Comparison of ENCODE assay signal across 35 mouse cellular contexts in genomic region chr2:109487591-109487990, GRCm38 (mm10).
"Had no signal": no experiment of that assay in that cellular context is flagged by ENCODE, and none has a peak within 500 bp of the region (broad histone marks: within the 10 kb centered on the region; RNA-seq: fewer than 3 reads in every experiment).

No protein-coding gene starts in this region.

- DNase-seq: heart, postnatal 10 days; heart, postnatal 14 days; heart, postnatal 36 days; heart, postnatal 4 days; kidney, adult 11 months; kidney, adult 18-20 months; kidney, adult 2 months; kidney, adult 8-10 months; kidney, adult 9 months; kidney, postnatal 10 days; kidney, postnatal 14 days; kidney, postnatal 25 days; kidney, postnatal 36 days; kidney, postnatal 4 days; layer of hippocampus, adult 9-11 months; layer of hippocampus, postnatal 36 days had no signal

- H3K36me3 ChIP-seq: heart, embryonic 10.5 days; heart, embryonic 12.5 days; heart, embryonic 13.5 days; heart, embryonic 15.5 days; hindbrain, embryonic 10.5 days; hindbrain, embryonic 12.5 days; hindbrain, embryonic 13.5 days; hindbrain, embryonic 15.5 days; intestine, embryonic 15.5 days; kidney, embryonic 15.5 days had no signal

- ATAC-seq: hindbrain, embryonic 16.5 days; hindbrain, postnatal 0 days; inflammation-experienced regulatory T-cells, adult 6 months; intestine, embryonic 15.5 days; intestine, embryonic 16.5 days; intestine, postnatal 0 days had no signal

- H3K27ac ChIP-seq: heart, embryonic 10.5 days; heart, embryonic 13.5 days; heart, embryonic 15.5 days; hindbrain, embryonic 10.5 days; hindbrain, embryonic 12.5 days; hindbrain, embryonic 13.5 days; hindbrain, embryonic 14.5 days; hindbrain, embryonic 15.5 days; hindbrain, postnatal 0 days; intestine, embryonic 15.5 days; kidney, embryonic 15.5 days; kidney, postnatal 0 days; layer of hippocampus, adult 2 months had no signal

- H3K27me3 ChIP-seq: heart, embryonic 12.5 days; heart, embryonic 13.5 days; heart, embryonic 15.5 days; hindbrain, embryonic 12.5 days; hindbrain, embryonic 13.5 days; hindbrain, embryonic 15.5 days; intestine, embryonic 15.5 days; kidney, embryonic 15.5 days had no signal

- H3K4me2 ChIP-seq: heart, embryonic 11.5 days; heart, embryonic 12.5 days; heart, embryonic 13.5 days; heart, embryonic 15.5 days; hindbrain, embryonic 12.5 days; hindbrain, embryonic 13.5 days; hindbrain, embryonic 14.5 days; hindbrain, embryonic 15.5 days; intestine, embryonic 15.5 days; kidney, embryonic 15.5 days had no signal

- H3K9me3 ChIP-seq: heart, embryonic 10.5 days; heart, embryonic 12.5 days; heart, embryonic 13.5 days; heart, embryonic 15.5 days; hindbrain, embryonic 10.5 days; hindbrain, embryonic 12.5 days; hindbrain, embryonic 13.5 days; hindbrain, embryonic 15.5 days; intestine, embryonic 15.5 days; kidney, embryonic 15.5 days had no signal

- H3K4me1 ChIP-seq: heart, embryonic 10.5 days; heart, embryonic 12.5 days; heart, embryonic 13.5 days; heart, embryonic 15.5 days; hindbrain, embryonic 10.5 days; hindbrain, embryonic 12.5 days; hindbrain, embryonic 13.5 days; hindbrain, embryonic 15.5 days; intestine, embryonic 15.5 days; kidney, embryonic 15.5 days had no signal

- H3K9ac ChIP-seq: heart, embryonic 12.5 days; heart, embryonic 13.5 days; heart, embryonic 15.5 days; hindbrain, embryonic 12.5 days; hindbrain, embryonic 13.5 days; hindbrain, embryonic 14.5 days; hindbrain, embryonic 15.5 days; intestine, embryonic 15.5 days; kidney, embryonic 15.5 days had no signal

- H3K4me3 ChIP-seq: heart, embryonic 10.5 days; heart, embryonic 12.5 days; heart, embryonic 13.5 days; heart, embryonic 15.5 days; hindbrain, embryonic 10.5 days; hindbrain, embryonic 12.5 days; hindbrain, embryonic 13.5 days; hindbrain, embryonic 15.5 days; intestine, embryonic 15.5 days; kidney, embryonic 15.5 days; layer of hippocampus, adult 2 months had no signal
